Mouse (Mus musculus): ENCODE measurements around the gene 9130008F23Rik. TPM values are rescaled to one million over a fixed set of nuclear protein-coding genes. Genes with fewer than 3 reads are reported as not detected.

The 9130008F23Rik gene
- polyA plus RNA-seq, 2 experiments from 2014 or later, result 0.30 to 1.2 TPM

Other genes starting within 250 kb of the 9130008F23Rik start
- not detected for gene Esp3, start 248.5 kb downstream of the 9130008F23Rik start, polyA plus RNA-seq (2017; shearing (Covaris generic))
- not detected for gene Esp1, start 153.4 kb downstream of the 9130008F23Rik start, polyA plus RNA-seq (2017; shearing (Covaris generic))
- not detected for gene Crisp2, start 73.6 kb downstream of the 9130008F23Rik start, polyA plus RNA-seq (2017; shearing (Covaris generic))
- not detected for gene Rhag, start 69.4 kb downstream of the 9130008F23Rik start, polyA plus RNA-seq (2017; shearing (Covaris generic))
- not detected for gene Glyatl3, start 33.8 kb upstream of the 9130008F23Rik start, polyA plus RNA-seq (2017; shearing (Covaris generic))
- 10 to 100 TPM; 18.3 to 19.6 TPM for gene Mut, start 54.1 kb upstream of the 9130008F23Rik start, polyA plus RNA-seq (2017; shearing (Covaris generic))
- 10 to 100 TPM; 34.2 to 35.1 TPM for gene Cenpq, start 54.5 kb upstream of the 9130008F23Rik start, polyA plus RNA-seq (2017; shearing (Covaris generic))